Mouse (Mus musculus) erythroblast, embryonic 14.5 days (primary cell): ENCODE data around the gene Lsm2.

Experiments used
- GATA1 ChIP-seq: IDR thresholded peaks from 2 replicates; pipeline ENCODE4 v1.6.1; 2012; ENCODE audit warnings: low read length, inconsistent platforms, mixed read lengths
- TAL1 ChIP-seq: IDR thresholded peaks from 3 replicates; pipeline ENCODE4 v1.6.1; 2012; ENCODE audit warnings: low read length, inconsistent platforms, mixed read lengths

GRCm38 (mm10) chr17:34979631-34980030 lies 2.0 kb upstream of the Lsm2 start:
- no peak for TF ChIP-seq GATA1
- TF ChIP-seq TAL1: no peak
